Mouse (Mus musculus) midbrain, embryonic 16.5 days (tissue): ENCODE measurements around the gene Nol12. TPM values are rescaled to one million over a fixed set of nuclear protein-coding genes. Genes with fewer than 3 reads are reported as not detected.

Experiments used
- ATAC-seq: fragments of 200-750 bp; cut with Nextera tagmentation; 2 replicates; pipeline ENCODE4 v1.8.0; 2017; ENCODE audit warnings: moderate TSS enrichment
- H3K27ac ChIP-seq: fragments of 300-500 bp; sonication (generic); 2 replicates; pipeline ENCODE4 v1.5.1; 2014; ENCODE audit warnings: mild to moderate bottlenecking, low read length, mixed read lengths
- H3K27me3 ChIP-seq: fragments of 300-500 bp; sonication (generic); 2 replicates; pipeline ENCODE4 v1.6.1; 2014; ENCODE audit warnings: low read depth, low read length, mixed read lengths; ENCODE audit not compliant: control insufficient read depth, insufficient read depth
- H3K36me3 ChIP-seq: fragments of 300-500 bp; sonication (generic); 2 replicates; pipeline ENCODE4 v1.6.1; 2014; ENCODE audit warnings: mild to moderate bottlenecking, low read length, moderate library complexity, mixed read lengths; ENCODE audit not compliant: control insufficient read depth, insufficient read depth
- H3K4me1 ChIP-seq: fragments of 300-500 bp; sonication (generic); 2 replicates; pipeline ENCODE4 v1.6.1; 2014; ENCODE audit warnings: mild to moderate bottlenecking, low read length, mixed read lengths; ENCODE audit not compliant: control insufficient read depth, insufficient read depth
- H3K4me2 ChIP-seq: fragments of 300-500 bp; sonication (generic); 2 replicates; pipeline ENCODE4 v1.6.1; 2014; ENCODE audit warnings: mild to moderate bottlenecking, low read length, mixed read lengths
- H3K4me3 ChIP-seq: fragments of 300-500 bp; sonication (generic); 2 replicates; pipeline ENCODE4 v1.5.1; 2014; ENCODE audit warnings: low read depth, mild to moderate bottlenecking, low read length, moderate library complexity, mixed read lengths
- H3K9ac ChIP-seq: fragments of 300-500 bp; sonication (generic); 2 replicates; pipeline ENCODE4 v1.6.1; 2014; ENCODE audit warnings: low read depth, low read length, mixed read lengths
- H3K9me3 ChIP-seq: fragments of 300-500 bp; sonication (generic); replicated peaks from 2 replicates; pipeline ENCODE4 v1.6.1; 2014; ENCODE audit warnings: mild to moderate bottlenecking, low read length, mixed read lengths; ENCODE audit not compliant: control insufficient read depth, poor library complexity, severe bottlenecking
- WGBS: fragments of 180-500 bp; shearing (Covaris S2); extraction: QIAGEN DNeasy Blood & Tissue Kit; methylation state at CpG from one replicate; pipeline ENCODE4 v1.1.7; 2014; 5-methylcytosine and 5-hydroxymethylcytosine counted together
- polyA plus RNA-seq: library from polyadenylated mRNA; unstranded; fragments of >200 nt; fragmentation: Nextera tagmentation; extraction: Ambion mirVana; gene quantifications from 2 replicates; pipeline ENCODE4 v1.2.1, GENCODE M21; 2015

The Nol12 gene
- polyA plus RNA-seq, 1 experiment from 2014 or later: 67.6 TPM

- no peak overlapping the region for H3K27ac ChIP-seq
- no peak overlapping the region for H3K4me3 ChIP-seq
- H3K27me3 ChIP-seq: peaks cover 5% of the 10 kb centered on the region
- no peak for ATAC-seq
- H3K4me2 ChIP-seq: no peak overlapping the region
- no peaks in the 10 kb centered on the region for H3K9me3 ChIP-seq
- 40% methylated on average over 8 of the region's 8 CpGs for WGBS
- H3K9ac ChIP-seq: no peak overlapping the region
- no peaks in the 10 kb centered on the region for H3K36me3 ChIP-seq
- peaks cover 11% of the 10 kb centered on the region for H3K4me1 ChIP-seq
Observed at GRCm38 (mm10) chr15:78925129-78925528, 9.6 kb upstream of the Nol12 start.

GRCm38 (mm10) chr15:78926021-78926919, 8.5 kb upstream of the Nol12 start, which contains the start of gene Lgals1:
TSS of gene Lgals1 (plus strand) at chr15:78926725.
- Histone ChIP-seq H3K9me3 (no peaks in the 10 kb centered on the region), H3K4me1 (peaks cover 11% of the 10 kb centered on the region), H3K4me2 (peak within 1 kb of the TSS; percentile 61), H3K36me3 (no peaks in the 10 kb centered on the region), H3K27me3 (peaks cover 5% of the 10 kb centered on the region), H3K9ac (no peak within 1 kb of the TSS), H3K4me3 (no peak within 1 kb of the TSS), H3K27ac (0 out of 2 replicates have a peak within 1 kb of the TSS, but pooled peaks have one; percentile 17)
- WGBS: 7% methylated on average over 20 of the region's 20 CpGs
- peak; percentile 47; the same call in 1 of the 2 replicates for ATAC-seq

GRCm38 (mm10) chr15:78927021-78927787, 7.5 kb upstream of the Nol12 start:
- H3K27ac ChIP-seq: no peak overlapping the region
- 22% methylated on average over 15 of the region's 15 CpGs for WGBS
- H3K27me3 ChIP-seq: peaks cover 5% of the 10 kb centered on the region
- H3K9me3 ChIP-seq: no peaks in the 10 kb centered on the region
- H3K9ac ChIP-seq: no peak overlapping the region
- H3K36me3 ChIP-seq: no peaks in the 10 kb centered on the region
- no peak for ATAC-seq
- no peak overlapping the region for H3K4me3 ChIP-seq
- H3K4me1 ChIP-seq: peaks cover 11% of the 10 kb centered on the region
- peak overlapping the region; percentile 61 for H3K4me2 ChIP-seq

- Histone ChIP-seq H3K36me3 (no peaks in the 10 kb centered on the region), H3K4me3 (peak overlapping the region; percentile 29), H3K4me2 (peak overlapping the region; percentile 61), H3K9me3 (no peaks in the 10 kb centered on the region), H3K4me1 (peaks cover 11% of the 10 kb centered on the region), H3K27ac (no peak overlapping the region), H3K27me3 (peaks cover 5% of the 10 kb centered on the region), H3K9ac (peak overlapping the region; percentile 58)
- ATAC-seq: no peak
- 2% methylated on average over 26 of the region's 35 CpGs for WGBS
Observed at GRCm38 (mm10) chr15:78927788-78928457, 6.8 kb upstream of the Nol12 start.

GRCm38 (mm10) chr15:78928539-78928938, 6.2 kb upstream of the Nol12 start:
- WGBS: 58% methylated on average over 7 of the region's 8 CpGs
- H3K4me3 ChIP-seq: no peak overlapping the region

GRCm38 (mm10) chr15:78930192-78930706, 4.5 kb upstream of the Nol12 start:
- no peaks in the 10 kb centered on the region for H3K9me3 ChIP-seq
- H3K27me3 ChIP-seq: peaks cover 5% of the 10 kb centered on the region
- no peak overlapping the region for H3K4me2 ChIP-seq
- no peaks in the 10 kb centered on the region for H3K36me3 ChIP-seq
- 93% methylated on average over 6 of the region's 6 CpGs for WGBS
- no peak overlapping the region for H3K4me3 ChIP-seq
- no peak overlapping the region for H3K27ac ChIP-seq
- H3K9ac ChIP-seq: no peak overlapping the region
- H3K4me1 ChIP-seq: peaks cover 11% of the 10 kb centered on the region
- no peak for ATAC-seq

More at GRCm38 (mm10) chr15:78928539-78928938, 6.2 kb upstream of the Nol12 start:
- no peak for ATAC-seq
- Histone ChIP-seq H3K36me3 (no peaks in the 10 kb centered on the region), H3K9me3 (no peaks in the 10 kb centered on the region), H3K27me3 (peaks cover 5% of the 10 kb centered on the region), H3K4me1 (peaks cover 11% of the 10 kb centered on the region), H3K4me2 (peak overlapping the region; percentile 61), H3K27ac (no peak overlapping the region), H3K9ac (no peak overlapping the region)

- no peak overlapping the region for H3K4me2 ChIP-seq
- 94% methylated on average over 7 of the region's 7 CpGs for WGBS
- H3K27ac ChIP-seq: no peak overlapping the region
- ATAC-seq: no peak
- H3K9me3 ChIP-seq: no peaks in the 10 kb centered on the region
- H3K4me3 ChIP-seq: no peak overlapping the region
- no peaks in the 10 kb centered on the region for H3K36me3 ChIP-seq
- peaks cover 5% of the 10 kb centered on the region for H3K27me3 ChIP-seq
- no peak overlapping the region for H3K9ac ChIP-seq
- H3K4me1 ChIP-seq: peaks cover 15% of the 10 kb centered on the region
Observed at GRCm38 (mm10) chr15:78930801-78931426, 3.8 kb upstream of the Nol12 start.

- no peak for ATAC-seq
- Histone ChIP-seq H3K4me3 (no peak overlapping the region), H3K9ac (no peak overlapping the region), H3K27me3 (peaks cover 5% of the 10 kb centered on the region), H3K9me3 (no peaks in the 10 kb centered on the region), H3K27ac (no peak overlapping the region), H3K4me1 (peaks cover 12% of the 10 kb centered on the region), H3K4me2 (no peak overlapping the region), H3K36me3 (no peaks in the 10 kb centered on the region)
- WGBS: 20% methylated on average over 3 of the region's 3 CpGs
Observed at GRCm38 (mm10) chr15:78931577-78931976, 3.2 kb upstream of the Nol12 start.
